Mouse (Mus musculus) stomach, embryonic 16.5 days (tissue): ENCODE measurements around the gene Shbg. TPM values are rescaled to one million over a fixed set of nuclear protein-coding genes. Genes with fewer than 3 reads are reported as not detected.

ENCODE experiments used
- ATAC-seq: fragments of 200-750 bp; cut with Nextera tagmentation; 2 replicates; pipeline ENCODE4 v1.8.0; 2017; ENCODE audit warnings: moderate number of reproducible peaks, moderate TSS enrichment; ENCODE audit not compliant: insufficient read depth, low FRiP score
- H3K27ac ChIP-seq: fragments of 300-500 bp; sonication (generic); 2 replicates; pipeline ENCODE4 v1.5.1; 2014; ENCODE audit warnings: low read length
- H3K27me3 ChIP-seq: fragments of 300-500 bp; sonication (generic); 2 replicates; pipeline ENCODE4 v1.6.1; 2014; ENCODE audit warnings: low read length, control low read depth, mixed read lengths; ENCODE audit not compliant: control insufficient read depth, insufficient read depth
- H3K36me3 ChIP-seq: fragments of 300-500 bp; sonication (generic); 2 replicates; pipeline ENCODE4 v1.6.1; 2014; ENCODE audit warnings: low read length; ENCODE audit not compliant: control insufficient read depth, insufficient read depth
- H3K4me1 ChIP-seq: fragments of 300-500 bp; sonication (generic); 2 replicates; pipeline ENCODE4 v1.6.1; 2014; ENCODE audit warnings: low read length, control low read depth, mixed read lengths; ENCODE audit not compliant: control insufficient read depth, insufficient read depth
- H3K4me2 ChIP-seq: fragments of 300-500 bp; sonication (generic); 2 replicates; pipeline ENCODE4 v1.6.1; 2014; ENCODE audit warnings: low read depth, low read length, mixed read lengths
- H3K4me3 ChIP-seq: fragments of 300-500 bp; sonication (generic); replicated peaks from 2 replicates; pipeline ENCODE4 v1.5.1; 2014; ENCODE audit warnings: mild to moderate bottlenecking, low read length
- H3K9ac ChIP-seq: fragments of 300-500 bp; sonication (generic); 2 replicates; pipeline ENCODE4 v1.6.1; 2014; ENCODE audit warnings: low read length
- H3K9me3 ChIP-seq: fragments of 300-500 bp; sonication (generic); replicated peaks from 2 replicates; pipeline ENCODE4 v1.6.1; 2016; ENCODE audit warnings: low read length, control low read depth; ENCODE audit not compliant: control insufficient read depth
- WGBS: fragments of 180-500 bp; shearing (Covaris S2); extraction: QIAGEN DNeasy Blood & Tissue Kit; methylation state at CpG from one replicate; pipeline ENCODE4 v1.1.7; 2014; 5-methylcytosine and 5-hydroxymethylcytosine counted together
- polyA plus RNA-seq: library from polyadenylated mRNA; unstranded; fragments of >200 nt; fragmentation: Nextera tagmentation; extraction: Ambion mirVana; gene quantifications from 2 replicates; pipeline ENCODE4 v1.2.1, GENCODE M21; 2015

The Shbg gene
- polyA plus RNA-seq, result 1.3 and 2.2 TPM in 2 replicates

GRCm38 (mm10) chr11:69617805-69618204, at the start of gene Shbg:
TSS of gene Shbg (minus strand) at chr11:69617905.
- H3K36me3 ChIP-seq, result no peaks in the 10 kb centered on the region
- 61% methylated on average over 5 of the region's 5 CpGs for WGBS
- H3K4me3 ChIP-seq, result no peak within 1 kb of the TSS
- no peak within 1 kb of the TSS for H3K9ac ChIP-seq
- no peak for ATAC-seq
- H3K27me3 ChIP-seq, result no peaks in the 10 kb centered on the region
- H3K4me1 ChIP-seq, result peaks cover 7% of the 10 kb centered on the region
- no peak within 1 kb of the TSS for H3K4me2 ChIP-seq
- H3K9me3 ChIP-seq, result no peaks in the 10 kb centered on the region
- no peak within 1 kb of the TSS for H3K27ac ChIP-seq

- Histone ChIP-seq H3K9ac (no peak overlapping the region), H3K4me3 (no peak overlapping the region), H3K4me1 (peaks cover 20% of the 10 kb centered on the region), H3K27me3 (no peaks in the 10 kb centered on the region), H3K4me2 (no peak overlapping the region), H3K27ac (peak overlapping the region; percentile 53), H3K9me3 (no peaks in the 10 kb centered on the region), H3K36me3 (peaks cover 34% of the 10 kb centered on the region)
- WGBS, result 81% methylated on average over 3 of the region's 3 CpGs
- ATAC-seq, result no peak
Observed at GRCm38 (mm10) chr11:69666665-69667005, 48.9 kb upstream of the Shbg start.

- ATAC-seq, result 0 out of 2 replicates have a peak, but pooled peaks have one; percentile 16
- H3K4me3 ChIP-seq, result no peak within 1 kb of the TSS
- no peaks in the 10 kb centered on the region for H3K27me3 ChIP-seq
- H3K27ac ChIP-seq, result peak within 1 kb of the TSS; percentile 58
- peaks cover 25% of the 10 kb centered on the region for H3K4me1 ChIP-seq
- H3K9ac ChIP-seq, result no peak within 1 kb of the TSS
- peaks cover 34% of the 10 kb centered on the region for H3K36me3 ChIP-seq
- 20% methylated on average over 7 of the region's 7 CpGs for WGBS
- H3K4me2 ChIP-seq, result peak within 1 kb of the TSS; percentile 2; the same call in 1 of the 2 replicates
- no peaks in the 10 kb centered on the region for H3K9me3 ChIP-seq
Observed at GRCm38 (mm10) chr11:69665961-69666664, 48.4 kb upstream of the Shbg start, which contains the start of gene Cd68. TSS of gene Cd68 (minus strand) at chr11:69666153.

- Histone ChIP-seq H3K4me1 (peaks cover 23% of the 10 kb centered on the region), H3K9ac (no peak overlapping the region), H3K27me3 (no peaks in the 10 kb centered on the region), H3K4me3 (no peak overlapping the region), H3K27ac (peak overlapping the region; percentile 58; the same call in 1 of the 2 replicates), H3K9me3 (no peaks in the 10 kb centered on the region), H3K4me2 (peak overlapping the region; percentile 2; the same call in 1 of the 2 replicates), H3K36me3 (peaks cover 31% of the 10 kb centered on the region)
- no peak for ATAC-seq
- WGBS, result 66% methylated on average over 9 of the region's 9 CpGs
Observed at GRCm38 (mm10) chr11:69665457-69665960, 47.8 kb upstream of the Shbg start.

- no peaks in the 10 kb centered on the region for H3K9me3 ChIP-seq
- no peak overlapping the region for H3K4me3 ChIP-seq
- H3K4me1 ChIP-seq, result peaks cover 16% of the 10 kb centered on the region
- no peak for ATAC-seq
- no peak overlapping the region for H3K4me2 ChIP-seq
- no peak overlapping the region for H3K27ac ChIP-seq
- no peak overlapping the region for H3K9ac ChIP-seq
- peaks cover 29% of the 10 kb centered on the region for H3K36me3 ChIP-seq
- no peaks in the 10 kb centered on the region for H3K27me3 ChIP-seq
- 86% methylated on average over 7 of the region's 7 CpGs for WGBS
Observed at GRCm38 (mm10) chr11:69664841-69665240, 47.1 kb upstream of the Shbg start.

- Histone ChIP-seq H3K27me3 (no peaks in the 10 kb centered on the region), H3K4me2 (peak overlapping the region; percentile 70; the same call in 1 of the 2 replicates), H3K36me3 (peaks cover 20% of the 10 kb centered on the region), H3K9ac (no peak overlapping the region), H3K4me3 (no peak overlapping the region), H3K27ac (peak overlapping the region; percentile 94; the same call in 1 of the 2 replicates), H3K4me1 (peaks cover 12% of the 10 kb centered on the region), H3K9me3 (no peaks in the 10 kb centered on the region)
- ATAC-seq, result no peak
- 84% methylated on average over 6 of the region's 6 CpGs for WGBS
Observed at GRCm38 (mm10) chr11:69663795-69664194, 46.1 kb upstream of the Shbg start.

GRCm38 (mm10) chr11:69662967-69663671, 45.4 kb upstream of the Shbg start:
- peak overlapping the region; percentile 70 for H3K4me2 ChIP-seq
- peaks cover 20% of the 10 kb centered on the region for H3K36me3 ChIP-seq
- H3K27ac ChIP-seq, result peak overlapping the region; percentile 94
- no peak for ATAC-seq
- peak overlapping the region; percentile 82 for H3K9ac ChIP-seq
- H3K27me3 ChIP-seq, result no peaks in the 10 kb centered on the region
- peaks cover 12% of the 10 kb centered on the region for H3K4me1 ChIP-seq
- WGBS, result 64% methylated on average over 13 of the region's 13 CpGs
- H3K4me3 ChIP-seq, result peak overlapping the region; percentile 69
- no peaks in the 10 kb centered on the region for H3K9me3 ChIP-seq

- Histone ChIP-seq H3K4me2 (peak within 1 kb of the TSS; percentile 70), H3K9me3 (no peaks in the 10 kb centered on the region), H3K4me3 (peak within 1 kb of the TSS; percentile 69), H3K9ac (peak within 1 kb of the TSS; percentile 82), H3K27me3 (no peaks in the 10 kb centered on the region), H3K4me1 (peaks cover 18% of the 10 kb centered on the region), H3K27ac (peak within 1 kb of the TSS; percentile 94), H3K36me3 (0 out of 2 replicates have a peak, but pooled peaks cover 20% of the 10 kb centered on the region)
- under 1% methylated on average over 48 of the region's 48 CpGs for WGBS
- peak; percentile 95 for ATAC-seq
Observed at GRCm38 (mm10) chr11:69662213-69662966, 44.7 kb upstream of the Shbg start, which contains the start of gene Mpdu1. TSS of gene Mpdu1 (minus strand) at chr11:69662642.
